Comparison of ENCODE assay signal across 16 mouse cellular contexts in the genomic region with DNA sequence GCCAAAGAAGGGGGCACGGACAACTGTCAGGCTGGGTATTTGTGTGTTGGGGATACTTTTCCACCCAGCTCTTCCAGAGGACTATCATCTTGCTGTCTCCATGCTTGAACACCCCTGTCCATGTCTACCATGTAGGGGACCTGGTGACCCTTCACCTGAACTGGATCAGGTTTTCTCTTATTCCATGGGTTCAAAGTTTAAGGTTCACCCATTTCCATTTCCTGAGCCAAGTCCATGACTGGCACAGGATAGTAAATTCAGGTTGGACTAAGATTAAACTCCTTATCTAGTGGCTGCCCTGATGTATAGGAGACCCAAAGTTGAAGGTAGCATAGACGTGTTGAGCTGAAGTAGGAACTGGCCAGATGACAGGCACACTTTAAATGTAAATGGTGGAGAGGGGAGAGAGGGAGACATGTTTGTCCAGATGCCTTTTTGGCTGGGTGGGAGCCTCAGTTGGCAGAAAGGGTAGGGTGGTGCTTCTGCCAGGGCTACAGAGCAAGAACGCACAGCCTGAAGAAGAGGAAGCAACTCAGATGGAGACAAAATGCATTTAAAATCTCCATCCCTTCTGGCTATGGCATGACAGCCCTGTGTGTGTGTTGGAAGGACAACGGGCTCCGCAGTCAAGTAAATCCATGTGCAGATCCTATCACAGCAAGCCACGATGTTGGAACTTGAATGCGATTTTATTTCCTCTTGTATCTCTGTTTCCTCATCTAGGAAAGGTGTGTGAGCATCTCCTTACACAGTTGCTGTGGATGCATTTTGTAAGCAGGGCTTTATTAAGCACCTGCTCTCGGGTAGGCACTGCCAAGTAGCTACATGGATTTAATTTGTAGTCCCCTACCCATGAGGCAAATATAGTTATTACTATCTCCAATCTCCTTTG.
DNase-seq lines count a peak whose midpoint lies in the region.
"Had no signal": no experiment of that assay in that cellular context is flagged by ENCODE, and none has a peak within 500 bp of the region (broad histone marks: within the 10 kb centered on the region; RNA-seq: fewer than 3 reads in every experiment).

No protein-coding gene starts in this region.

- H3K4me1 ChIP-seq in heart, embryonic 10.5 days: no peaks in the 10 kb centered on the region
- H3K4me1 ChIP-seq: forebrain, embryonic 12.5 days had no signal

- H3K9me3 ChIP-seq in heart, embryonic 10.5 days: no peaks in the 10 kb centered on the region
- H3K9me3 ChIP-seq: embryonic facial prominence, embryonic 12.5 days; forebrain, embryonic 12.5 days; hindbrain, embryonic 12.5 days had no signal

- peak; percentile 55 for DNase-seq in heart, embryonic 10.5 days (ENCODE audit: low spot score)
- no peak for DNase-seq in heart, adult 18-20 months
- peak; percentile 63 for DNase-seq in kidney, adult 9 months
- DNase-seq in kidney, postnatal 4 days: no peak
- DNase-seq in fat pad, adult 2 months (ENCODE audit: extremely low read depth, low read depth, low spot score): peak; percentile 89
- DNase-seq in gonadal fat pad, adult 2 months (ENCODE audit: low read depth): peak; percentile 71
- DNase-seq in layer of hippocampus, adult 9-10 months (ENCODE audit: low spot score): no peak
- DNase-seq: adrenal gland, adult 2 months; adrenal gland, postnatal 25 days; cerebellum, adult 18-20 months; gastrocnemius, postnatal 36 days; heart, postnatal 10 days; heart, postnatal 4 days had no signal

- H3K36me3 ChIP-seq in heart, embryonic 10.5 days: no peaks in the 10 kb centered on the region
- H3K36me3 ChIP-seq: embryonic facial prominence, embryonic 12.5 days; forebrain, embryonic 12.5 days; hindbrain, embryonic 12.5 days had no signal

- no peak overlapping the region for H3K27ac ChIP-seq in heart, embryonic 10.5 days
- H3K27ac ChIP-seq: embryonic facial prominence, embryonic 12.5 days; forebrain, embryonic 12.5 days; hindbrain, embryonic 12.5 days had no signal

- WGBS in heart, embryonic 10.5 days: 88% methylated on average over 8 of the region's 8 CpGs

- H3K4me3 ChIP-seq in heart, embryonic 10.5 days: no peak overlapping the region
- H3K4me3 ChIP-seq: embryonic facial prominence, embryonic 12.5 days; forebrain, embryonic 12.5 days; hindbrain, embryonic 12.5 days had no signal

- H3K27me3 ChIP-seq in heart, embryonic 10.5 days (ENCODE audit: insufficient read depth, poor library complexity, severe bottlenecking): no peaks in the 10 kb centered on the region
- H3K27me3 ChIP-seq: embryonic facial prominence, embryonic 12.5 days; forebrain, embryonic 12.5 days; hindbrain, embryonic 12.5 days had no signal

Comparison
In these comparisons a context has a peak if more than half of its experiments do, and no peak if none do; other contexts are left out.
1. DNase-seq: peak in heart, embryonic 10.5 days (single experiment), kidney, adult 9 months (single experiment), fat pad, adult 2 months (single experiment) and gonadal fat pad, adult 2 months (single experiment); none in heart, adult 18-20 months (0 of 2), kidney, postnatal 4 days (0 of 2) and layer of hippocampus, adult 9-10 months (single experiment).